Mouse (Mus musculus) frontal cortex, postnatal 10 days (tissue): ENCODE results near the gene Nt5c2.
"Not testable (repeated sequence)": the region's sequence is repeated elsewhere in the genome, so short reads cannot be mapped to it uniquely, and the experiment has no call there.

Experiments used
- DNase-seq, 2 experiments: peaks; one replicate each; pipeline ENCODE4 v3.0.0; 2022; ENCODE audit warnings: low spot score in 2 of 2, mixed read lengths in 1 of 2

Gene Nt5c2

GRCm38 (mm10) chr19:47016487-47016886 is 1.5 kb upstream of the Nt5c2 start:
- peak in 1 of 2 experiments; percentile 44 for DNase-seq

GRCm38 (mm10) chr19:47015965-47016364 is 1.0 kb upstream of the Nt5c2 start:
- no peak for DNase-seq

GRCm38 (mm10) chr19:47015396-47015795 is 443 bp upstream of the Nt5c2 start:
- no peak for DNase-seq

GRCm38 (mm10) chr19:47014159-47014446 is 850 bp downstream of the Nt5c2 start:
- DNase-seq: no peak

GRCm38 (mm10) chr19:47013340-47014158 is 1.4 kb downstream of the Nt5c2 start:
- DNase-seq: no peak

GRCm38 (mm10) chr19:47012521-47013130 is 2.3 kb downstream of the Nt5c2 start:
- DNase-seq: no peak

GRCm38 (mm10) chr19:47009943-47010342 is 5.0 kb downstream of the Nt5c2 start:
- no peak for DNase-seq

GRCm38 (mm10) chr19:47009420-47009819 is 5.5 kb downstream of the Nt5c2 start:
- no peak for DNase-seq

- DNase-seq: no peak
These were observed 8.6 kb downstream of the Nt5c2 start for GRCm38 (mm10) chr19:47006321-47006720.

GRCm38 (mm10) chr19:47005873-47006272 is 9.1 kb downstream of the Nt5c2 start:
- DNase-seq: no peak

- DNase-seq: no peak
These were observed 11.0 kb downstream of the Nt5c2 start for GRCm38 (mm10) chr19:47003742-47004511.

- not testable (repeated sequence) for DNase-seq
These were observed 14.6 kb downstream of the Nt5c2 start for GRCm38 (mm10) chr19:47000357-47000756.

- no peak for DNase-seq
These were observed 15.2 kb downstream of the Nt5c2 start for GRCm38 (mm10) chr19:46999753-47000152.

GRCm38 (mm10) chr19:46998953-46999352 is 16.0 kb downstream of the Nt5c2 start:
- no peak for DNase-seq

- DNase-seq: no peak
These were observed 16.6 kb downstream of the Nt5c2 start for GRCm38 (mm10) chr19:46998168-46998870.

GRCm38 (mm10) chr19:46996095-46996494 is 18.9 kb downstream of the Nt5c2 start:
- no peak for DNase-seq

GRCm38 (mm10) chr19:46992329-46992728 is 22.6 kb downstream of the Nt5c2 start:
- not testable (repeated sequence) for DNase-seq

GRCm38 (mm10) chr19:46991145-46991544 is 23.8 kb downstream of the Nt5c2 start:
- DNase-seq: peak in 1 of 2 experiments; percentile 76

GRCm38 (mm10) chr19:46990625-46991024 is 24.3 kb downstream of the Nt5c2 start:
- not testable (repeated sequence) for DNase-seq

GRCm38 (mm10) chr19:46990153-46990518 is 24.8 kb downstream of the Nt5c2 start:
- no peak for DNase-seq

- no peak for DNase-seq
These were observed 25.3 kb downstream of the Nt5c2 start for GRCm38 (mm10) chr19:46989479-46990152.
